Mouse (Mus musculus) embryonic facial prominence, embryonic 14.5 days (tissue): ENCODE results near the gene Pikfyve. TPM values are rescaled to one million over a fixed set of nuclear protein-coding genes. Genes with fewer than 3 reads are reported as not detected.
"Not testable (repeated sequence)": the region's sequence is repeated elsewhere in the genome, so short reads cannot be mapped to it uniquely, and the experiment has no call there.

Experiments
- ATAC-seq: fragments of 200-750 bp; cut with Nextera tagmentation; 2 replicates; pipeline ENCODE4 v1.8.0; 2017; ENCODE audit warnings: low read depth, moderate number of reproducible peaks, moderate TSS enrichment
- DNase-seq: peaks from one replicate; pipeline ENCODE4 v3.0.0-alpha.2; 2015; ENCODE audit warnings: low spot score
- H3K27ac ChIP-seq: fragments of 300-500 bp; sonication (generic); replicated peaks from 2 replicates; pipeline ENCODE4 v1.5.1; 2014; ENCODE audit warnings: low read depth, mild to moderate bottlenecking, low read length, moderate library complexity
- H3K27me3 ChIP-seq: fragments of 300-500 bp; sonication (generic); replicated peaks from 2 replicates; pipeline ENCODE4 v1.6.1; 2014; ENCODE audit warnings: low read length; ENCODE audit not compliant: control insufficient read depth, insufficient read depth
- H3K36me3 ChIP-seq: fragments of 300-500 bp; sonication (generic); 2 replicates; pipeline ENCODE4 v1.6.1; 2014; ENCODE audit warnings: low read length, mixed read lengths; ENCODE audit not compliant: control insufficient read depth, insufficient read depth
- H3K4me1 ChIP-seq: fragments of 300-500 bp; sonication (generic); 2 replicates; pipeline ENCODE4 v1.6.1; 2014; ENCODE audit warnings: antibody characterized with exemption, low read length; ENCODE audit not compliant: control insufficient read depth, insufficient read depth
- H3K4me2 ChIP-seq: fragments of 300-500 bp; sonication (generic); 2 replicates; pipeline ENCODE4 v1.6.1; 2014; ENCODE audit warnings: low read depth, mild to moderate bottlenecking, low read length, moderate library complexity, mixed read lengths
- H3K4me3 ChIP-seq: fragments of 300-500 bp; sonication (generic); 2 replicates; pipeline ENCODE4 v1.5.1; 2014; ENCODE audit warnings: low read depth, mild to moderate bottlenecking, low read length
- H3K9ac ChIP-seq: fragments of 300-500 bp; sonication (generic); 2 replicates; pipeline ENCODE4 v1.6.1; 2014; ENCODE audit warnings: low read depth, mild to moderate bottlenecking, low read length, moderate library complexity, mixed read lengths
- H3K9me3 ChIP-seq: fragments of 300-500 bp; sonication (generic); 2 replicates; pipeline ENCODE4 v1.6.1; 2016; ENCODE audit warnings: low read length; ENCODE audit not compliant: control insufficient read depth
- WGBS: fragments of 180-500 bp; shearing (Covaris S2); extraction: QIAGEN DNeasy Blood & Tissue Kit; methylation state at CpG from one replicate; pipeline ENCODE4 v1.1.7; 2014; 5-methylcytosine and 5-hydroxymethylcytosine counted together
- polyA plus RNA-seq: library from polyadenylated mRNA; unstranded; fragments of >200 nt; fragmentation: Nextera tagmentation; extraction: Ambion mirVana; gene quantifications from 2 replicates; pipeline ENCODE4 v1.2.1, GENCODE M21; 2014

The Pikfyve gene
- polyA plus RNA-seq, 1 experiment from 2014 or later, result 14.8 TPM

GRCm38 (mm10) chr1:65229768-65230167 is 43.3 kb downstream of the Pikfyve start:
- DNase-seq, ATAC-seq, H3K4me1 ChIP-seq, H3K4me3 ChIP-seq, H3K27me3 ChIP-seq, H3K4me2 ChIP-seq, H3K9ac ChIP-seq, H3K27ac ChIP-seq, H3K9me3 ChIP-seq: not testable (repeated sequence)
- 89% methylated on average over 3 of the region's 3 CpGs for WGBS
- peaks cover 22% of the 10 kb centered on the region for H3K36me3 ChIP-seq

GRCm38 (mm10) chr1:65230566-65230965 is 44.1 kb downstream of the Pikfyve start:
- ATAC-seq (no peak), DNase-seq (no peak)

GRCm38 (mm10) chr1:65237712-65238111 is 51.2 kb downstream of the Pikfyve start:
- no peak overlapping the region for H3K4me2 ChIP-seq
- DNase-seq (peak; percentile 17), ATAC-seq (no peak)
- H3K36me3 ChIP-seq, result peaks cover 31% of the 10 kb centered on the region
- H3K9me3 ChIP-seq, result no peaks in the 10 kb centered on the region
- no peaks in the 10 kb centered on the region for H3K27me3 ChIP-seq
- no peak overlapping the region for H3K4me3 ChIP-seq
- H3K4me1 ChIP-seq, result no peaks in the 10 kb centered on the region
- 72% methylated on average over 3 of the region's 3 CpGs for WGBS
- H3K9ac ChIP-seq, result no peak overlapping the region
- H3K27ac ChIP-seq, result no peak overlapping the region

More at GRCm38 (mm10) chr1:65230566-65230965, 44.1 kb downstream of the Pikfyve start:
- no peak overlapping the region for H3K9ac ChIP-seq
- 40% methylated on average over 1 of the region's 1 CpGs for WGBS
- no peak overlapping the region for H3K4me3 ChIP-seq
- no peaks in the 10 kb centered on the region for H3K9me3 ChIP-seq
- H3K27ac ChIP-seq, result no peak overlapping the region
- no peak overlapping the region for H3K4me2 ChIP-seq
- H3K27me3 ChIP-seq, result no peaks in the 10 kb centered on the region
- H3K36me3 ChIP-seq, result peaks cover 26% of the 10 kb centered on the region
- no peaks in the 10 kb centered on the region for H3K4me1 ChIP-seq

- Histone ChIP-seq H3K36me3 (peaks cover 27% of the 10 kb centered on the region), H3K4me1 (no peaks in the 10 kb centered on the region), H3K27ac (no peak overlapping the region), H3K27me3 (no peaks in the 10 kb centered on the region), H3K4me3 (no peak overlapping the region), H3K9me3 (no peaks in the 10 kb centered on the region), H3K4me2 (no peak overlapping the region), H3K9ac (no peak overlapping the region)
- ATAC-seq (no peak), DNase-seq (no peak)
- 98% methylated on average over 1 of the region's 1 CpGs for WGBS
These were observed 59.2 kb downstream of the Pikfyve start for GRCm38 (mm10) chr1:65245637-65246036.

GRCm38 (mm10) chr1:65280461-65280860 is 94.0 kb downstream of the Pikfyve start:
- Histone ChIP-seq H3K9me3 (no peaks in the 10 kb centered on the region), H3K36me3 (0 out of 2 replicates have a peak, but pooled peaks cover 11% of the 10 kb centered on the region), H3K4me2 (no peak overlapping the region), H3K27me3 (no peaks in the 10 kb centered on the region), H3K4me3 (no peak overlapping the region), H3K9ac (no peak overlapping the region), H3K27ac (no peak overlapping the region), H3K4me1 (no peaks in the 10 kb centered on the region)
- ATAC-seq (no peak), DNase-seq (no peak)
- WGBS, result 75% methylated on average over 3 of the region's 3 CpGs

- WGBS, result 84% methylated on average over 6 of the region's 6 CpGs
- no peaks in the 10 kb centered on the region for H3K4me1 ChIP-seq
- no peak within 1 kb of the TSS for H3K4me2 ChIP-seq
- H3K27ac ChIP-seq, result no peak within 1 kb of the TSS
- ATAC-seq (no peak), DNase-seq (no peak)
- H3K9me3 ChIP-seq, result no peaks in the 10 kb centered on the region
- no peaks in the 10 kb centered on the region for H3K27me3 ChIP-seq
- no peak within 1 kb of the TSS for H3K9ac ChIP-seq
- 0 out of 2 replicates have a peak, but pooled peaks cover 10% of the 10 kb centered on the region for H3K36me3 ChIP-seq
- no peak within 1 kb of the TSS for H3K4me3 ChIP-seq
These were observed 95.3 kb downstream of the Pikfyve start, which contains the start of gene Pth2r for GRCm38 (mm10) chr1:65281756-65282155. Gene Pth2r, plus strand, starts transcription at chr1:65282056.

GRCm38 (mm10) chr1:65282766-65283165 is 96.3 kb downstream of the Pikfyve start:
- Histone ChIP-seq H3K27ac (no peak overlapping the region), H3K4me1 (no peaks in the 10 kb centered on the region), H3K36me3 (0 out of 2 replicates have a peak, but pooled peaks cover 5% of the 10 kb centered on the region), H3K4me2 (no peak overlapping the region), H3K27me3 (no peaks in the 10 kb centered on the region), H3K9me3 (no peaks in the 10 kb centered on the region), H3K4me3 (no peak overlapping the region), H3K9ac (no peak overlapping the region)
- peak; percentile 77 for DNase-seq
- ATAC-seq, result no peak
- 8% methylated on average over 6 of the region's 6 CpGs for WGBS

GRCm38 (mm10) chr1:65308476-65308875 is 122.0 kb downstream of the Pikfyve start:
- Histone ChIP-seq H3K9me3 (no peaks in the 10 kb centered on the region), H3K36me3 (no peaks in the 10 kb centered on the region), H3K4me2 (no peak overlapping the region), H3K4me3 (no peak overlapping the region), H3K9ac (no peak overlapping the region), H3K27me3 (peaks cover 19% of the 10 kb centered on the region), H3K4me1 (no peaks in the 10 kb centered on the region), H3K27ac (no peak overlapping the region)
- 62% methylated on average over 3 of the region's 3 CpGs for WGBS
- ATAC-seq, result no peak
- no peak for DNase-seq

GRCm38 (mm10) chr1:65311214-65311933 is 124.9 kb downstream of the Pikfyve start:
- H3K4me2 ChIP-seq, result peak overlapping the region; percentile 75
- ATAC-seq (0 out of 2 replicates have a peak, but pooled peaks have one; percentile 37), DNase-seq (peak; percentile 17)
- H3K9ac ChIP-seq, result peak overlapping the region; percentile 38
- H3K27me3 ChIP-seq, result peaks cover 19% of the 10 kb centered on the region
- WGBS, result under 1% methylated on average over 28 of the region's 29 CpGs
- no peaks in the 10 kb centered on the region for H3K4me1 ChIP-seq
- no peak overlapping the region for H3K27ac ChIP-seq
- no peaks in the 10 kb centered on the region for H3K36me3 ChIP-seq
- no peaks in the 10 kb centered on the region for H3K9me3 ChIP-seq
- H3K4me3 ChIP-seq, result peak overlapping the region; percentile 36
